Mouse (Mus musculus) natural killer cell, adult 2 months (primary cell): Measurements from ENCODE around the gene Iapp.
A peak's percentile ranks its signal among the peaks of the same experiment; 100 is the strongest.
"Not testable (repeated sequence)": the region's sequence is repeated elsewhere in the genome, so short reads cannot be mapped to it uniquely, and the experiment has no call there.

Experiments
- DNase-seq, 2 experiments: peaks; one replicate each; pipeline ENCODE4 v3.0.0; 2022; ENCODE audit warnings: low spot score in 2 of 2

The Iapp gene

GRCm38 (mm10) chr6:142298098-142298497 lies at the start of gene Iapp:
Gene Iapp, plus strand, starts transcription at chr6:142298423.
- no peak for DNase-seq

GRCm38 (mm10) chr6:142250738-142251307 lies 47.4 kb upstream of the Iapp start:
- not testable (repeated sequence) for DNase-seq

- DNase-seq = no peak
These were observed 22.3 kb upstream of the Iapp start for GRCm38 (mm10) chr6:142275721-142276442.

- DNase-seq = no peak
These were observed 8.7 kb upstream of the Iapp start for GRCm38 (mm10) chr6:142289413-142290118.

- DNase-seq = no peak
These were observed 6.9 kb downstream of the Iapp start for GRCm38 (mm10) chr6:142305076-142305475.

- no peak for DNase-seq
These were observed 16.1 kb downstream of the Iapp start for GRCm38 (mm10) chr6:142314285-142314684.

- no peak for DNase-seq
These were observed 18.9 kb downstream of the Iapp start for GRCm38 (mm10) chr6:142317106-142317505.

GRCm38 (mm10) chr6:142322881-142323280 lies 24.7 kb downstream of the Iapp start, which contains the start of gene Slco1a5:
Gene Slco1a5, minus strand, starts transcription at chr6:142322981.
- DNase-seq = no peak

- DNase-seq = no peak
These were observed 28.4 kb downstream of the Iapp start for GRCm38 (mm10) chr6:142326598-142326997.

GRCm38 (mm10) chr6:142329201-142329600 lies 31.0 kb downstream of the Iapp start:
- DNase-seq = no peak

- no peak for DNase-seq
These were observed 40.7 kb downstream of the Iapp start for GRCm38 (mm10) chr6:142338961-142339360.

GRCm38 (mm10) chr6:142339576-142339975 lies 41.4 kb downstream of the Iapp start:
- DNase-seq = no peak

GRCm38 (mm10) chr6:142343561-142343960 lies 45.3 kb downstream of the Iapp start:
- peak; percentile 33 to 47 for DNase-seq

GRCm38 (mm10) chr6:142345440-142346038 lies 47.3 kb downstream of the Iapp start, which contains the start of gene Pyroxd1:
Gene Pyroxd1, plus strand, starts transcription at chr6:142345654.
- DNase-seq = peak; percentile 81 to 85

GRCm38 (mm10) chr6:142346181-142347110 lies 48.2 kb downstream of the Iapp start:
- DNase-seq = no peak

- DNase-seq = no peak
These were observed 49.5 kb downstream of the Iapp start for GRCm38 (mm10) chr6:142347431-142348385.

GRCm38 (mm10) chr6:142352099-142352498 lies 53.9 kb downstream of the Iapp start:
- DNase-seq = not testable (repeated sequence)
